Mouse (Mus musculus) CH12.LX (cell line): ENCODE data around the gene St6galnac4. TPM values are rescaled to one million over a fixed set of nuclear protein-coding genes. Genes with fewer than 3 reads are reported as not detected.

ENCODE experiments used
- DNase-seq: peaks from one replicate; pipeline ENCODE4 v3.0.0-alpha.2; 2013; ENCODE audit errors: extremely low read depth
- H3K27ac ChIP-seq: 2 replicates; pipeline ENCODE4 v1.5.1; 2012; ENCODE audit warnings: low read depth, mild to moderate bottlenecking, control low read depth, moderate library complexity; ENCODE audit not compliant: insufficient read depth
- H3K27me3 ChIP-seq: replicated peaks from 2 replicates; pipeline ENCODE3; 2012; ENCODE audit warnings: inconsistent platforms
- H3K36me3 ChIP-seq, 2 experiments: replicated peaks in 1 of 2; 2 replicates each; pipeline versions ENCODE3 to v1.6.1; 2012; ENCODE audit warnings: inconsistent platforms in 1 of 2, low read length in 1 of 2, mild to moderate bottlenecking in 1 of 2, mixed read lengths in 1 of 2, moderate library complexity in 1 of 2; ENCODE audit not compliant: control insufficient read depth in 1 of 2, insufficient read depth in 1 of 2
- H3K4me1 ChIP-seq, 2 experiments: 2 replicates each; pipeline ENCODE4 v1.6.1; 2012; ENCODE audit warnings: inconsistent platforms in 1 of 2, moderate library complexity in 1 of 2; ENCODE audit not compliant: insufficient read depth in 2 of 2, control insufficient read depth in 1 of 2
- H3K4me2 ChIP-seq: 2 replicates; pipeline ENCODE4 v1.6.1; 2012; ENCODE audit warnings: low read depth, mild to moderate bottlenecking, control low read depth; ENCODE audit not compliant: poor library complexity, insufficient read depth, severe bottlenecking
- H3K4me3 ChIP-seq, 3 experiments: fragments of 150-350 bp in 1 of 3; sonication (generic) in 1 of 3; replicated peaks in 1 of 3; 2 replicates each; pipeline versions ENCODE3 to v1.5.1; 2011 to 2012; ENCODE audit warnings: low read depth in 2 of 3, low read length in 2 of 3, mild to moderate bottlenecking in 2 of 3, moderate library complexity in 2 of 3, control low read depth in 1 of 3, improper control_type of control experiment in 1 of 3, inconsistent platforms in 1 of 3, mixed read lengths in 1 of 3; ENCODE audit not compliant: poor library complexity in 1 of 3
- H3K79me2 ChIP-seq: replicated peaks from 2 replicates; pipeline ENCODE4 v1.6.1; 2012; ENCODE audit warnings: mild to moderate bottlenecking, moderate library complexity; ENCODE audit not compliant: control insufficient read depth, poor library complexity, insufficient read depth, severe bottlenecking; ENCODE audit errors: extremely low read depth
- H3K9ac ChIP-seq: 2 replicates; pipeline ENCODE4 v1.6.1; 2012; ENCODE audit warnings: low read depth, mild to moderate bottlenecking, control low read depth, moderate library complexity; ENCODE audit not compliant: insufficient read depth
- H3K9me3 ChIP-seq: replicated peaks from 2 replicates; pipeline ENCODE3; 2012; ENCODE audit warnings: low read length, inconsistent platforms, mixed read lengths
- CHD1 ChIP-seq: IDR thresholded peaks from 2 replicates; pipeline ENCODE4 v1.6.1; 2012; ENCODE audit warnings: low read depth, low read length, improper control_type of control experiment, inconsistent platforms
- CHD2 ChIP-seq: IDR thresholded peaks from 2 replicates; pipeline ENCODE4 v1.6.1; 2011; ENCODE audit warnings: low read length, improper control_type of control experiment
- E2F4 ChIP-seq: IDR thresholded peaks from 2 replicates; pipeline ENCODE4 v1.6.1; 2011; ENCODE audit warnings: low read depth, low read length, improper control_type of control experiment; ENCODE audit not compliant: insufficient replicate concordance
- EP300 ChIP-seq: IDR thresholded peaks from 2 replicates; pipeline ENCODE4 v1.6.1; 2011; ENCODE audit warnings: low read length, improper control_type of control experiment
- ETS1 ChIP-seq: conservative IDR thresholded peaks from 2 replicates; pipeline ENCODE4 v1.6.1; 2012; ENCODE audit warnings: low read depth, mild to moderate bottlenecking, inconsistent platforms, low read length, improper control_type of control experiment, moderate library complexity
- GABPA ChIP-seq: IDR thresholded peaks from 2 replicates; pipeline ENCODE4 v1.6.1; 2012; ENCODE audit warnings: low read depth, low read length, improper control_type of control experiment, inconsistent platforms; ENCODE audit not compliant: insufficient replicate concordance
- JUN ChIP-seq: IDR thresholded peaks from 2 replicates; pipeline ENCODE4 v1.6.1; 2011; ENCODE audit warnings: low read depth, mild to moderate bottlenecking, low read length, improper control_type of control experiment, moderate library complexity; ENCODE audit not compliant: insufficient read depth
- JUND ChIP-seq: conservative IDR thresholded peaks from 2 replicates; pipeline ENCODE4 v1.6.1; 2011; ENCODE audit warnings: low read depth, low read length, improper control_type of control experiment
- MAFK ChIP-seq: IDR thresholded peaks from 2 replicates; pipeline ENCODE4 v1.6.1; 2011; ENCODE audit warnings: low read length, improper control_type of control experiment; ENCODE audit not compliant: insufficient replicate concordance
- MAX ChIP-seq: IDR thresholded peaks from 2 replicates; pipeline ENCODE4 v1.6.1; 2011; ENCODE audit warnings: low read length, improper control_type of control experiment
- MAZ ChIP-seq: IDR thresholded peaks from 2 replicates; pipeline ENCODE4 v1.6.1; 2012; ENCODE audit warnings: low read depth, mild to moderate bottlenecking, inconsistent platforms, low read length, improper control_type of control experiment, moderate library complexity
- NELFE ChIP-seq: IDR thresholded peaks from 2 replicates; pipeline ENCODE4 v1.6.1; 2011; ENCODE audit warnings: low read depth, low read length, improper control_type of control experiment
- NRF1 ChIP-seq: IDR thresholded peaks from 2 replicates; pipeline ENCODE4 v1.6.1; 2014; ENCODE audit warnings: low read depth, mild to moderate bottlenecking, inconsistent platforms, low read length, improper control_type of control experiment, moderate library complexity
- PAX5 ChIP-seq: IDR thresholded peaks from 2 replicates; pipeline ENCODE4 v1.6.1; 2012; ENCODE audit warnings: low read length, inconsistent platforms, mixed read lengths
- POLR2AphosphoS2 ChIP-seq: IDR thresholded peaks from 2 replicates; pipeline ENCODE4 v1.6.1; 2011; ENCODE audit warnings: low read depth, low read length, improper control_type of control experiment
- TBP ChIP-seq: conservative IDR thresholded peaks from 2 replicates; pipeline ENCODE4 v1.6.1; 2011; ENCODE audit warnings: low read depth, low read length, improper control_type of control experiment
- UBTF ChIP-seq: IDR thresholded peaks from 2 replicates; pipeline ENCODE4 v1.6.1; 2012; ENCODE audit warnings: low read depth, mild to moderate bottlenecking, inconsistent platforms, low read length, improper control_type of control experiment, moderate library complexity
- USF2 ChIP-seq: conservative IDR thresholded peaks from 2 replicates; pipeline ENCODE4 v1.6.1; 2011; ENCODE audit warnings: low read depth, low read length, improper control_type of control experiment
- ZC3H11A ChIP-seq: IDR thresholded peaks from 2 replicates; pipeline ENCODE4 v1.6.1; 2012; ENCODE audit warnings: low read depth, mild to moderate bottlenecking, inconsistent platforms, low read length, improper control_type of control experiment
- ZKSCAN1 ChIP-seq: IDR thresholded peaks from 2 replicates; pipeline ENCODE4 v1.6.1; 2012; ENCODE audit warnings: low read depth, inconsistent platforms, low read length, improper control_type of control experiment, borderline replicate concordance
- ZMIZ1 ChIP-seq: IDR thresholded peaks from 2 replicates; pipeline ENCODE4 v1.6.1; 2012; ENCODE audit warnings: low read depth, mild to moderate bottlenecking, inconsistent platforms, low read length, improper control_type of control experiment
- dilution Hi-C: fragments of 300-500 bp; cut with MboI; formaldehyde crosslinking; loops from 2 replicates; pipeline ENCODE4 v1.14.3; 2020; ENCODE audit warnings: low sequenced_read_pairs; ENCODE audit not compliant: extremely low pct_unique_long_range_greater_than_20kb, extremely low pct_ligation_motif_present
- in situ Hi-C: fragments of 300-500 bp; cut with MboI; formaldehyde crosslinking; loops from 3 replicates; pipeline ENCODE4 v1.14.3; 2019; ENCODE audit warnings: low sequenced_read_pairs, low pct_ligation_motif_present, low pct_unique_long_range_greater_than_20kb, mixed read lengths
- polyA plus RNA-seq: library from polyadenylated mRNA; unstranded; fragments of >175 nt; gene quantifications from 2 replicates; pipeline ENCODE4 v1.2.1, GENCODE M21; 2012; ENCODE audit warnings: low read depth; ENCODE audit not compliant: insufficient read length
- total RNA-seq, 2 experiments: library from RNA; depleted of rRNA; stranded (reverse); fragments of 300-350 nt in 1 of 2; fragments of >200 nt in 1 of 2; gene quantifications; 2 replicates each; pipeline ENCODE4 v1.2.3; 2012 to 2014

The St6galnac4 gene
- total and polyA plus RNA-seq, 3 experiments: 51.9 to 81.7 (median 58.3) TPM

GRCm38 (mm10) chr2:32549764-32550163 lies 37.1 kb upstream of the St6galnac4 start:
- no peak for DNase-seq
- no peak overlapping the region for H3K4me3 ChIP-seq
- H3K27ac ChIP-seq: no peak overlapping the region
- no peaks in the 10 kb centered on the region for H3K79me2 ChIP-seq
- H3K9ac ChIP-seq: no peak overlapping the region
- no peaks in the 10 kb centered on the region for H3K9me3 ChIP-seq
- H3K36me3 ChIP-seq: peaks cover 0 to 15% of the 10 kb centered on the region in 2 experiments
- TF ChIP-seq CHD2 (no peak), MAZ (no peak), CHD1 (no peak), E2F4 (no peak), GABPA (no peak), PAX5 (no peak), USF2 (no peak), EP300 (no peak), MAFK (no peak), ZC3H11A (no peak), ZKSCAN1 (no peak), ETS1 (no peak), POLR2AphosphoS2 (no peak)
- H3K4me2 ChIP-seq: no peak overlapping the region
- peaks cover 20 to 35% of the 10 kb centered on the region in 2 experiments for H3K4me1 ChIP-seq
- dilution Hi-C loops: no loop called here
- in situ Hi-C loops: loop anchor here (25.0 kb wide), 1 partner anchor 412 kb away; no protein-coding TSS in a partner anchor
- H3K27me3 ChIP-seq: no peaks in the 10 kb centered on the region

GRCm38 (mm10) chr2:32551236-32551635 lies 35.7 kb upstream of the St6galnac4 start:
- dilution Hi-C loops: no loop called here
- no peak overlapping the region for H3K4me2 ChIP-seq
- peaks cover 0 to 12% of the 10 kb centered on the region in 2 experiments for H3K36me3 ChIP-seq
- in situ Hi-C loops: loop anchor here (25.0 kb wide), 1 partner anchor 414 kb away; no protein-coding TSS in a partner anchor
- no peak overlapping the region for H3K4me3 ChIP-seq
- H3K79me2 ChIP-seq: no peaks in the 10 kb centered on the region
- TF ChIP-seq USF2 (no peak), ETS1 (no peak), MAZ (no peak), JUND (no peak), ZMIZ1 (no peak), MAFK (no peak), MAX (no peak), NRF1 (no peak), CHD2 (no peak), UBTF (no peak), TBP (no peak), JUN (no peak), NELFE (no peak)
- no peaks in the 10 kb centered on the region for H3K27me3 ChIP-seq
- no peak overlapping the region for H3K9ac ChIP-seq
- H3K4me1 ChIP-seq: peaks cover 20 to 35% of the 10 kb centered on the region in 2 experiments
- no peak overlapping the region for H3K27ac ChIP-seq
- no peak for DNase-seq
- H3K9me3 ChIP-seq: no peaks in the 10 kb centered on the region
